ENCODE assay signal across 8 mouse cellular contexts in the genomic region with DNA sequence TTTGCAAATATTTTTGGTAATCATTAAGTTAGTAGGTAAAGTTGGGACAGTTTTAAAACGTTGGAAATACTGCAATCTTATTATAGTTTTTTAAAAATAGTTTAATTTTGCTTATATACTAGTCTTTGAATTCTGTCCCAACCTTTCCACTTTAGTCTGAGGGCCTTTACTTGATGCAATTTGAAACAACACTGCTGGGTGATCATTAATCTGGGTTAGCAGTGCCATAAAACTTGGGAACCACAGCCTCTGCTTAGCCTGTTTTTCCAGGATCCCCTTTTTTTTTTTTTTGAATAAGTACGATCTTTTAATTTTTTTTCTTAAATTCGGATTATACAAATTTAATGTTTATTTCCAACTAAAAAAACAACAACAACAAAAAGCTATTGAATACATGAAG. TPM values are rescaled to one million over a fixed set of nuclear protein-coding genes. Genes with fewer than 3 reads are reported as not detected.
DNase-seq lines count a peak whose midpoint lies in the region; ATAC-seq and TF ChIP-seq lines count a peak whose summit lies in the region.

No protein-coding gene starts in this region.

- no peaks in the 10 kb centered on the region for H3K9me3 ChIP-seq in neural tube, embryonic 11.5 days (ENCODE audit: control insufficient read depth, low read length)
- no peaks in the 10 kb centered on the region for H3K9me3 ChIP-seq in forebrain, postnatal 0 days (ENCODE audit: low read length)
- no peaks in the 10 kb centered on the region for H3K9me3 ChIP-seq in limb, embryonic 13.5 days
- H3K9me3 ChIP-seq in stomach, embryonic 16.5 days (replicated peaks; ENCODE audit: control insufficient read depth, low read length): no peaks in the 10 kb centered on the region

- no peak for DNase-seq in neural tube, embryonic 11.5 days (ENCODE audit: low spot score)
- DNase-seq in neural tube, embryonic 10.5 days (ENCODE audit: extremely low spot score, low spot score): no peak
- DNase-seq in forebrain, postnatal 0 days: no peak
- no peak for DNase-seq in adrenal gland, postnatal 10 days
- DNase-seq in left cerebral cortex, adult 9 months (ENCODE audit: low spot score in 2 of 2): no peak
- no peak for DNase-seq in right cerebral cortex, postnatal 10 days (ENCODE audit: low spot score in 2 of 2)

- peak overlapping the region; percentile 97 for H3K27ac ChIP-seq in neural tube, embryonic 11.5 days (ENCODE audit: low read depth, low read length)
- H3K27ac ChIP-seq in forebrain, postnatal 0 days (ENCODE audit: low read depth, low read length): peak overlapping the region; percentile 99
- no peak overlapping the region for H3K27ac ChIP-seq in limb, embryonic 13.5 days
- H3K27ac ChIP-seq in stomach, embryonic 16.5 days (ENCODE audit: low read length): peak overlapping the region; percentile 94

- no peaks in the 10 kb centered on the region for H3K36me3 ChIP-seq in neural tube, embryonic 11.5 days (ENCODE audit: control insufficient read depth, insufficient read depth, low read length)
- H3K36me3 ChIP-seq in forebrain, postnatal 0 days (ENCODE audit: insufficient read depth): no peaks in the 10 kb centered on the region
- H3K36me3 ChIP-seq in limb, embryonic 13.5 days: peaks cover 5% of the 10 kb centered on the region; the same call in 1 of the 2 replicates
- no peaks in the 10 kb centered on the region; the same call in 1 of the 2 replicates for H3K36me3 ChIP-seq in stomach, embryonic 16.5 days (ENCODE audit: control insufficient read depth, insufficient read depth, low read length)

- ATAC-seq in neural tube, embryonic 11.5 days (ENCODE audit: insufficient read depth, low FRiP score, low TSS enrichment): no peak
- no peak for ATAC-seq in forebrain, postnatal 0 days
- ATAC-seq in limb, embryonic 13.5 days (ENCODE audit: low FRiP score, low read depth): no peak
- ATAC-seq in stomach, embryonic 16.5 days (ENCODE audit: insufficient read depth, low FRiP score): no peak

- WGBS in neural tube, embryonic 11.5 days: 10% methylated on average over 3 of the region's 3 CpGs
- WGBS in forebrain, postnatal 0 days: 19% methylated on average over 3 of the region's 3 CpGs
- 11% methylated on average over 3 of the region's 3 CpGs for WGBS in limb, embryonic 13.5 days
- 16% methylated on average over 3 of the region's 3 CpGs for WGBS in stomach, embryonic 16.5 days

- H3K27me3 ChIP-seq in neural tube, embryonic 11.5 days (ENCODE audit: control insufficient read depth, insufficient read depth, low read length): no peaks in the 10 kb centered on the region
- H3K27me3 ChIP-seq in forebrain, postnatal 0 days (ENCODE audit: insufficient read depth, low read length): no peaks in the 10 kb centered on the region
- H3K27me3 ChIP-seq in limb, embryonic 13.5 days: no peaks in the 10 kb centered on the region
- H3K27me3 ChIP-seq in stomach, embryonic 16.5 days (ENCODE audit: control insufficient read depth, insufficient read depth, low read length): no peaks in the 10 kb centered on the region

- peak overlapping the region; percentile 82 for H3K4me3 ChIP-seq in neural tube, embryonic 11.5 days (ENCODE audit: low read depth, low read length)
- H3K4me3 ChIP-seq in forebrain, postnatal 0 days (ENCODE audit: low read depth, low read length): peak overlapping the region; percentile 89
- H3K4me3 ChIP-seq in limb, embryonic 13.5 days: peak overlapping the region; percentile 77
- H3K4me3 ChIP-seq in stomach, embryonic 16.5 days (replicated peaks; ENCODE audit: low read length): peak overlapping the region; percentile 66

- H3K4me1 ChIP-seq in neural tube, embryonic 11.5 days (ENCODE audit: control insufficient read depth, insufficient read depth, low read length): no peaks in the 10 kb centered on the region
- no peaks in the 10 kb centered on the region for H3K4me1 ChIP-seq in forebrain, postnatal 0 days (ENCODE audit: insufficient read depth)
- peaks cover 3% of the 10 kb centered on the region; the same call in 1 of the 2 replicates for H3K4me1 ChIP-seq in limb, embryonic 13.5 days
- H3K4me1 ChIP-seq in stomach, embryonic 16.5 days (ENCODE audit: control insufficient read depth, insufficient read depth, low read length): peaks cover 3% of the 10 kb centered on the region

- peak overlapping the region; percentile 80 for H3K9ac ChIP-seq in neural tube, embryonic 11.5 days (ENCODE audit: low read length)
- H3K9ac ChIP-seq in forebrain, postnatal 0 days: peak overlapping the region; percentile 98; the same call in 1 of the 2 replicates
- H3K9ac ChIP-seq in limb, embryonic 13.5 days: no peak overlapping the region; the same call in 1 of the 2 replicates
- H3K9ac ChIP-seq in stomach, embryonic 16.5 days (ENCODE audit: low read length): peak overlapping the region; percentile 85

- no peak for TF ChIP-seq CTCF in forebrain, postnatal 0 days (IDR thresholded peaks at IDR 0.05; ENCODE audit: low read depth)

- peak overlapping the region; percentile 55 for H3K4me2 ChIP-seq in neural tube, embryonic 11.5 days (ENCODE audit: low read depth)
- H3K4me2 ChIP-seq in forebrain, postnatal 0 days (ENCODE audit: low read depth): peak overlapping the region; percentile 82
- peak overlapping the region; percentile 62 for H3K4me2 ChIP-seq in limb, embryonic 13.5 days (replicated peaks)
- H3K4me2 ChIP-seq in stomach, embryonic 16.5 days (ENCODE audit: low read depth, low read length): peak overlapping the region; percentile 66

RNA-seq across cellular contexts. Expression of gene Tiparp, which starts 1.0 kb away (rescaled TPM):
- polyA plus RNA-seq in neural tube, embryonic 11.5 days (2014; fragmentation: Nextera tagmentation; extraction: Ambion mirVana): 33.3 and 36.9 TPM in 2 replicates
- 23.3 and 26.8 TPM in 2 replicates for total RNA-seq in forebrain, postnatal 0 days (2014; rRNA removed)
- polyA plus RNA-seq in forebrain, postnatal 0 days (2015; fragmentation: Nextera tagmentation; extraction: Ambion mirVana): 19.5 and 19.9 TPM in 2 replicates
- 33.4 and 35.3 TPM in 2 replicates for polyA plus RNA-seq in limb, embryonic 13.5 days (2015; fragmentation: Nextera tagmentation; extraction: Ambion mirVana)
- 38.0 and 38.6 TPM in 2 replicates for polyA plus RNA-seq in stomach, embryonic 16.5 days (2015; fragmentation: Nextera tagmentation; extraction: Ambion mirVana)
- 10 to 100 TPM; 33.7 to 36.6 TPM for total RNA-seq in adrenal gland, postnatal 10 days (2021)
